Mouse (Mus musculus): ENCODE measurements around the gene Naa16. TPM values are rescaled to one million over a fixed set of nuclear protein-coding genes. Genes with fewer than 3 reads are reported as not detected.

Gene Naa16
- polyA plus RNA-seq, 1 experiment from 2014 or later: 45.9 TPM

- H3K36me3 ChIP-seq (ENCODE audit: control insufficient read depth, insufficient read depth, low read length): no peaks in the 10 kb centered on the region
- no peak overlapping the region for H3K27ac ChIP-seq (ENCODE audit: low read depth, low read length)
- 0 out of 2 replicates have a peak, but pooled peaks cover 6% of the 10 kb centered on the region for H3K4me1 ChIP-seq (ENCODE audit: control insufficient read depth, insufficient read depth, low read length)
- H3K4me2 ChIP-seq (replicated peaks; ENCODE audit: low read depth, low read length): no peak overlapping the region
- peaks cover 7% of the 10 kb centered on the region; the same call in 1 of the 2 replicates for H3K27me3 ChIP-seq (ENCODE audit: control insufficient read depth, insufficient read depth, low read length)
- H3K9ac ChIP-seq (ENCODE audit: low read depth, low read length): no peak overlapping the region
- H3K9me3 ChIP-seq (ENCODE audit: control insufficient read depth, low read length): no peaks in the 10 kb centered on the region
- H3K4me3 ChIP-seq (ENCODE audit: low read length): no peak overlapping the region
- no peak for ATAC-seq (ENCODE audit: low FRiP score, low TSS enrichment)
- 88% methylated on average over 6 of the region's 6 CpGs for WGBS
These were observed 85.6 kb downstream of the Naa16 start for GRCm38 (mm10) chr14:79304873-79305464.

GRCm38 (mm10) chr14:79303150-79303549 lies 87.4 kb downstream of the Naa16 start:
- Histone ChIP-seq H3K9me3 (ENCODE audit: control insufficient read depth, low read length) (no peaks in the 10 kb centered on the region), H3K4me1 (ENCODE audit: control insufficient read depth, insufficient read depth, low read length) (0 out of 2 replicates have a peak, but pooled peaks cover 6% of the 10 kb centered on the region), H3K9ac (ENCODE audit: low read depth, low read length) (no peak overlapping the region), H3K4me2 (replicated peaks; ENCODE audit: low read depth, low read length) (no peak overlapping the region), H3K27ac (ENCODE audit: low read depth, low read length) (no peak overlapping the region), H3K4me3 (ENCODE audit: low read length) (no peak overlapping the region), H3K27me3 (ENCODE audit: control insufficient read depth, insufficient read depth, low read length) (peaks cover 9% of the 10 kb centered on the region; the same call in 1 of the 2 replicates), H3K36me3 (ENCODE audit: control insufficient read depth, insufficient read depth, low read length) (no peaks in the 10 kb centered on the region)
- WGBS: 75% methylated on average over 2 of the region's 2 CpGs
- no peak for ATAC-seq (ENCODE audit: low FRiP score, low TSS enrichment)

- 0 out of 2 replicates have a peak, but pooled peaks cover 6% of the 10 kb centered on the region for H3K4me1 ChIP-seq (ENCODE audit: control insufficient read depth, insufficient read depth, low read length)
- H3K4me2 ChIP-seq (replicated peaks; ENCODE audit: low read depth, low read length): peak within 1 kb of the TSS; percentile 78
- H3K9me3 ChIP-seq (ENCODE audit: control insufficient read depth, low read length): no peaks in the 10 kb centered on the region
- WGBS: 1% methylated on average over 33 of the region's 34 CpGs
- H3K27ac ChIP-seq (ENCODE audit: low read depth, low read length): no peak within 1 kb of the TSS
- peak; percentile 96 for ATAC-seq (ENCODE audit: low FRiP score, low TSS enrichment)
- H3K4me3 ChIP-seq (ENCODE audit: low read length): peak within 1 kb of the TSS; percentile 52
- peak within 1 kb of the TSS; percentile 43 for H3K9ac ChIP-seq (ENCODE audit: low read depth, low read length)
- peaks cover 9% of the 10 kb centered on the region; the same call in 1 of the 2 replicates for H3K27me3 ChIP-seq (ENCODE audit: control insufficient read depth, insufficient read depth, low read length)
- H3K36me3 ChIP-seq (ENCODE audit: control insufficient read depth, insufficient read depth, low read length): no peaks in the 10 kb centered on the region
These were observed 89.1 kb downstream of the Naa16 start, which contains the start of gene Rgcc for GRCm38 (mm10) chr14:79301466-79301875. TSS of gene Rgcc (minus strand) at chr14:79301645.

- under 1% methylated on average over 52 of the region's 52 CpGs for WGBS
- Histone ChIP-seq H3K9ac (ENCODE audit: low read depth, low read length) (peak overlapping the region; percentile 43), H3K36me3 (ENCODE audit: control insufficient read depth, insufficient read depth, low read length) (no peaks in the 10 kb centered on the region), H3K27ac (ENCODE audit: low read depth, low read length) (no peak overlapping the region), H3K4me2 (replicated peaks; ENCODE audit: low read depth, low read length) (peak overlapping the region; percentile 78), H3K9me3 (ENCODE audit: control insufficient read depth, low read length) (no peaks in the 10 kb centered on the region), H3K4me3 (ENCODE audit: low read length) (peak overlapping the region; percentile 52), H3K4me1 (ENCODE audit: control insufficient read depth, insufficient read depth, low read length) (0 out of 2 replicates have a peak, but pooled peaks cover 6% of the 10 kb centered on the region), H3K27me3 (ENCODE audit: control insufficient read depth, insufficient read depth, low read length) (peaks cover 9% of the 10 kb centered on the region; the same call in 1 of the 2 replicates)
- ATAC-seq (ENCODE audit: low FRiP score, low TSS enrichment): peak; percentile 15
These were observed 89.8 kb downstream of the Naa16 start for GRCm38 (mm10) chr14:79300641-79301350.

- Histone ChIP-seq H3K9ac (ENCODE audit: low read depth, low read length) (no peak overlapping the region), H3K9me3 (ENCODE audit: control insufficient read depth, low read length) (no peaks in the 10 kb centered on the region), H3K27ac (ENCODE audit: low read depth, low read length) (no peak overlapping the region), H3K27me3 (ENCODE audit: control insufficient read depth, insufficient read depth, low read length) (peaks cover 9% of the 10 kb centered on the region; the same call in 1 of the 2 replicates), H3K4me3 (ENCODE audit: low read length) (peak overlapping the region; percentile 11; the same call in 1 of the 2 replicates), H3K4me2 (replicated peaks; ENCODE audit: low read depth, low read length) (0 out of 2 replicates have a peak overlapping the region, but pooled peaks have one; percentile 78), H3K4me1 (ENCODE audit: control insufficient read depth, insufficient read depth, low read length) (0 out of 2 replicates have a peak, but pooled peaks cover 6% of the 10 kb centered on the region), H3K36me3 (ENCODE audit: control insufficient read depth, insufficient read depth, low read length) (no peaks in the 10 kb centered on the region)
- WGBS: 28% methylated on average over 6 of the region's 6 CpGs
- no peak for ATAC-seq (ENCODE audit: low FRiP score, low TSS enrichment)
These were observed 90.8 kb downstream of the Naa16 start for GRCm38 (mm10) chr14:79299796-79300195.

- no peak overlapping the region for H3K4me3 ChIP-seq (ENCODE audit: low read length)
- H3K27ac ChIP-seq (ENCODE audit: low read depth, low read length): no peak overlapping the region
- 43% methylated on average over 4 of the region's 4 CpGs for WGBS
- H3K36me3 ChIP-seq (ENCODE audit: control insufficient read depth, insufficient read depth, low read length): no peaks in the 10 kb centered on the region
- no peaks in the 10 kb centered on the region for H3K9me3 ChIP-seq (ENCODE audit: control insufficient read depth, low read length)
- peaks cover 9% of the 10 kb centered on the region; the same call in 1 of the 2 replicates for H3K27me3 ChIP-seq (ENCODE audit: control insufficient read depth, insufficient read depth, low read length)
- no peak overlapping the region for H3K9ac ChIP-seq (ENCODE audit: low read depth, low read length)
- no peak for ATAC-seq (ENCODE audit: low FRiP score, low TSS enrichment)
- 0 out of 2 replicates have a peak, but pooled peaks cover 6% of the 10 kb centered on the region for H3K4me1 ChIP-seq (ENCODE audit: control insufficient read depth, insufficient read depth, low read length)
- H3K4me2 ChIP-seq (replicated peaks; ENCODE audit: low read depth, low read length): no peak overlapping the region
These were observed 91.3 kb downstream of the Naa16 start for GRCm38 (mm10) chr14:79299230-79299629.

- peaks cover 9% of the 10 kb centered on the region; the same call in 1 of the 2 replicates for H3K27me3 ChIP-seq (ENCODE audit: control insufficient read depth, insufficient read depth, low read length)
- peaks cover 8% of the 10 kb centered on the region; the same call in 1 of the 2 replicates for H3K4me1 ChIP-seq (ENCODE audit: control insufficient read depth, insufficient read depth, low read length)
- WGBS: 53% methylated on average over 7 of the region's 7 CpGs
- ATAC-seq (ENCODE audit: low FRiP score, low TSS enrichment): no peak
- no peak overlapping the region for H3K27ac ChIP-seq (ENCODE audit: low read depth, low read length)
- H3K9ac ChIP-seq (ENCODE audit: low read depth, low read length): no peak overlapping the region
- H3K4me3 ChIP-seq (ENCODE audit: low read length): no peak overlapping the region
- H3K36me3 ChIP-seq (ENCODE audit: control insufficient read depth, insufficient read depth, low read length): no peaks in the 10 kb centered on the region
- H3K9me3 ChIP-seq (ENCODE audit: control insufficient read depth, low read length): no peaks in the 10 kb centered on the region
- H3K4me2 ChIP-seq (replicated peaks; ENCODE audit: low read depth, low read length): no peak overlapping the region
These were observed 92.1 kb downstream of the Naa16 start for GRCm38 (mm10) chr14:79298314-79298992.

- ATAC-seq (ENCODE audit: low FRiP score, low TSS enrichment): no peak
- H3K27me3 ChIP-seq (ENCODE audit: control insufficient read depth, insufficient read depth, low read length): peaks cover 9% of the 10 kb centered on the region; the same call in 1 of the 2 replicates
- no peak overlapping the region for H3K9ac ChIP-seq (ENCODE audit: low read depth, low read length)
- no peaks in the 10 kb centered on the region for H3K36me3 ChIP-seq (ENCODE audit: control insufficient read depth, insufficient read depth, low read length)
- 40% methylated on average over 5 of the region's 5 CpGs for WGBS
- H3K4me1 ChIP-seq (ENCODE audit: control insufficient read depth, insufficient read depth, low read length): peaks cover 15% of the 10 kb centered on the region; the same call in 1 of the 2 replicates
- no peaks in the 10 kb centered on the region for H3K9me3 ChIP-seq (ENCODE audit: control insufficient read depth, low read length)
- no peak overlapping the region for H3K27ac ChIP-seq (ENCODE audit: low read depth, low read length)
- H3K4me2 ChIP-seq (replicated peaks; ENCODE audit: low read depth, low read length): no peak overlapping the region
- H3K4me3 ChIP-seq (ENCODE audit: low read length): no peak overlapping the region
These were observed 93.7 kb downstream of the Naa16 start for GRCm38 (mm10) chr14:79296836-79297235.
